Mouse (Mus musculus) left cerebral cortex, adult 9 months (tissue): ENCODE data around the gene Carhsp1.
A peak's percentile ranks its signal among the peaks of the same experiment; 100 is the strongest.

Experiments used
- DNase-seq, 2 experiments: peaks; one replicate each; pipeline ENCODE4 v3.0.0; 2022; ENCODE audit warnings: low spot score in 2 of 2

The Carhsp1 gene

DNA sequence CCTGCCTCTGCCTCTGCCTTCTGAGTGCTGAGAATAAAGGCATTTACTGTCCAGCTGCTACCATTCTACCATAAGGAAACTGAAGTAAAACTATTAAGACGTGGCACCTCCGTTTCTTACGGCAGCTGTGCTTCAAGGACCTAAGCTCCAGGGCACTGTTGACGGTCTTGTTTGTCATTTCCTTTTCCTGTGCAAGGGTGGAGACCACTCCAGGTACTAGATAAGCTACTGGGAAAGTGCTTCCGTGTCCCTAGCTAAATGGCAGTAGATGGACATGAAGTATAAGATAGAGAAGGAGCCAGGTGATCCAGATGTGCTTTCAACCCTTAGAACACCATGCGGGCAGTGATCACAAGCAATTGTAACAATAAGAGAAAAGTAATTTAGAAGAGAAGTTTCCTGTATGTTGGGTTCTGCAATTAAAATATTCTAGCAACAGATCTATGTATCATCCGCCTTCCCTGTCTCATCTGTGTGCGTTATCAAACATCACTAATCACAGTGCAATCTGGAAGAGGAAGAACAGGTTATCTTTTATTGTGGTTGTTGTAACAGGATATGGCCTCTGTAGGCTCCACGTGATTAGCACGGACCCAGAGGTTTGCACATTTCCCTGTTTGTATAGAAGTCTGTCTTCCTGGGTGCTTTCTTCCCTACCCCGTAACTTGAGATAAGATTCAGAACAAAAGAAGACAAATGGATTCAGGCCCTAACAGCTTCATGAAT, 32.3 kb downstream of the Carhsp1 start:
- no peak for DNase-seq

DNA sequence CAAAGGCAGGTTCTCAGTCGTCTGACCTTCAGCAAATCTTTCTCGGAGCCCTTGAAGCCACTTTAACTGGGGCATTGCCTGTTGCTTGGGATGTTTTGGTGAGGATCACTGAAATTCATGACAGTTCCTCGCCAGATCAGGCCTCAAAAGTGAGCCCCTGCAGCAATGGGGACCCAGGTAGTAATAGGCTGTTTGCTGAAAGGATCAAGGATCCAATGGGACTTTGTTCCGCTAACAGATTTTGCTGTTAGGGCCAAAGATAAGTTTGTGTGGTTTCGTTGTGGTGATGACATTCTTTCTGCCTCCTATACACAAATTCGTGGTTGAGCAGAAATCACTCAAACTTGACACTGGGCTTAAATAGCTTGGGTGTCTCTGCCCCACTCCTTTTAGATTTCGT, 33.8 kb downstream of the Carhsp1 start:
- no peak for DNase-seq

GRCm38 (mm10) chr16:8637217-8638051, 34.5 kb downstream of the Carhsp1 start, which contains the start of the genes Pmm2 and Tmem186:
Pmm2 (plus strand) TSS chr16:8637674.
Tmem186 (minus strand) TSS chr16:8637712.
- peak; percentile 79 to 85 for DNase-seq

DNA sequence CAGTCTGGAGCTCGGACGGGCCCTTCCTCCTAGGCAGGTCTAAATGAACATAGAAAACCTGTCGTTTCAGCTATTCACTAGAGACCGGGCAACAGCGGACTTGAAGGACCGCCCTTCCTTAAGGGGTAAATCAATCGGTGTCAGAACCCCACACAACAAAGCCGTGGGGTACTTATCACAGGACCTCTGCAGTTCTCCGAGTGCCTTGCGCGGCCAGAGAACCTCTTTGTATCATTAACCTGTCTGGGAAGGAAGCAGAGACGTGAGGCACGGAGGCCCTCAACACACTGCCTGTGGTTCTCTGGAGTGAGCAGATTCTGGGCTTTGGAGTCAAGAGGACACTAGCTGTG, 35.1 kb downstream of the Carhsp1 start:
- no peak for DNase-seq

DNA sequence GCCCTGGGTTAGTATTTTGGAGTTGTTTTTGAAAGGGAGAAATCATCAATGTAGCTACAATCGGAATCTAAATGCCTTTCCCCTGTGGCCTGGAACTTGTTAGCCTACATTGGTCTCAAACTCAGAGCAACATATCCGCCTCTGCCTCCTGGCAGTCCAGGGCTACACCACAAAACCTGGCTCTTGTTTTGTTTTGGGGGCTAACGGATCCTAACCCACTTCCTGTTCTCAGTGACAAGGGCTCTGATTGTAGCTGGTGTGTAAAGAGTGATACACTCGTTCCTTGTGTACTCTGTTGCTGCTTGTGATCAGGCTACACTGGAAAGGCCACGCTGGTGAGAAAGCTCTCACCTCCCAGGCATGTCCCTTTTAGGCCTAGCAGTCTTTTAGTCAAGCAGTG, 40.5 kb downstream of the Carhsp1 start:
- no peak for DNase-seq

DNA sequence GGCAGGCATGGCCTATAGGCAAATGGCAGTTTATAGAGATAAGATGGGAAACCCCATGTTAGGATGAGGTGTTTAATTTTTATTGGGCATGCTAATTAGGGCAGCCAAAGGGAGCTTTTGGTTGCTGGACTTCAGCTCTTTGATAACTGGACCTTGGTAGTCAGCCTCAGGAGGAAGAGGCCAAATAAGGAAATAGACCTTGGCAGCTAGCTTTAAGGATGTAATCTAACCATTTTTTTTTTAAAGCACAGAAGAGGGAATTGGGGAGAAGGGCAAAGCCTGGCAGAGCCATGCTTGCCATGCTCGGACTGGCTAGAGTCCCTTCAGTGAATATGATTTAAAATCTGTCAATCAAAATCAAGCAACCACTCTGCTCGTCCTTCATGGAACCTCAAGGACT, 41.5 kb downstream of the Carhsp1 start:
- no peak for DNase-seq

- DNase-seq: no peak
These were observed 51.4 kb downstream of the Carhsp1 start for GRCm38 (mm10) chr16:8620315-8621115.

DNA sequence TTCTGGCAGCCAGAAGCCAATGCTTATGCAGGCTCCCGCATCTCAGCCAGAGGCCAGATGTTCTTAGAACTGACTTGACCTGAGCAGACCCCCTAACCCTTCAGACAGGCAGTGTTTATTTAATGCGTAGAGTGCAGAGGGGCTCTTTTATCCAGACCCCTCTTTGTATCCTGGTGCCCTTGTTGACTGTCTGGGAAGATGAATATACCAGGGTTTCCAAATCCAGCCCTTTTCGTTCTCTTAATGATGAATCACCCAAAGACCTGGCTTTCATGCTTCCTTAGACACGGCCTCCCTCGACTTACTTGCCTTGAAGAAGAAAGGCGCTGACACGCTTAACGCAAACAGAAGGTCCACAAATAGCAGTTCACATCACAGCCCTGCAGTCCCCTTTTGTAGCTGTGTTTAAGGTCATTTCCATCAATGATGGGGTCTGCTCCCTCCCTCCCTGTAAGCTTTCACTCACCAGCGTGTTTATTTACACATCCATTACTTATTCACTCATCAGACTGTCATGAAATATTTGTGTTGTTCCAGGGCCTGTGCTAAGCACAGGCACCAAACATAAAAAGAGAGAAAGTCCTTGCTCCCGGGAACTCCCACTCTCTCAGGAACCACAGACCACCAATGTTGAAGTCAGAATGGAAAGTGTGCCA, 52.2 kb downstream of the Carhsp1 start:
- DNase-seq: no peak

DNA sequence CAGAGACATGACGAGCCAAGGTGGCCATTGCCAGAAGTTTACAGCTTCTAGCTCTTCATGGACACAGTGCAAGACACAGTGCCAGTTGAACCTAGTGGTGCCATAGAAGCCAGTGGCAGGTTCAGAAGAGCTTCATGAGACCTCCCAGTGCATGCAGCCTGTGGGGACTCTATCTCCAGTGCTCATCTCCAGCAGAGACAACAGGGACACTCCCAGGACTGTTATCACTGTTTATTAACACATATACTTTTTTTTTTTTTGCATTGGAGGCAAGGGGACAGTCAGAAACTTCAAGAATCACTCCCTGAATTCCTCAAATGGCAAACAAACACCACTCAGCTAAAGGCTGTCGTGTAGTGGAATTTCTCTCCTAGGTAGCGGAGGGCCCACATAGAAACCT, 58.5 kb downstream of the Carhsp1 start:
- DNase-seq: no peak

DNA sequence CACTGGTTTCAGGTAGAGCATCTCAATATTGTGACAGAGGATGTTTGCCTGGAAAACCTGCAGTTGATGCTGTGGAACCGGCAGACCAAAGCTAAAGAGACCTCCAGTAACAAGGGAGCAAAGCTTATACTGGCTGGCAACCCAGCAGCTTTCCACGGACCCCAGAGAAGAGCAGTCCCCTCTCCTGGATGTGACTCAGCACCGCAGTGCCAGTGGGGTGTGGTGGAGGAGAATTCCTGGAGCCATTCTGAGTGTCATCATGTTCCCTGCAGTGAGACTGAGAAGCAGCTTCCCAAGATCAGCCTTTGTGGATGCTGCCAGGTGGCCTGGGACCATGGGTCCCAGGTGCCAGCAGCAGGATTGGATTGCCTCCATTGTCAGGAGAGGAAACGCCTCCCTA, 58.9 kb downstream of the Carhsp1 start:
- no peak for DNase-seq

DNA sequence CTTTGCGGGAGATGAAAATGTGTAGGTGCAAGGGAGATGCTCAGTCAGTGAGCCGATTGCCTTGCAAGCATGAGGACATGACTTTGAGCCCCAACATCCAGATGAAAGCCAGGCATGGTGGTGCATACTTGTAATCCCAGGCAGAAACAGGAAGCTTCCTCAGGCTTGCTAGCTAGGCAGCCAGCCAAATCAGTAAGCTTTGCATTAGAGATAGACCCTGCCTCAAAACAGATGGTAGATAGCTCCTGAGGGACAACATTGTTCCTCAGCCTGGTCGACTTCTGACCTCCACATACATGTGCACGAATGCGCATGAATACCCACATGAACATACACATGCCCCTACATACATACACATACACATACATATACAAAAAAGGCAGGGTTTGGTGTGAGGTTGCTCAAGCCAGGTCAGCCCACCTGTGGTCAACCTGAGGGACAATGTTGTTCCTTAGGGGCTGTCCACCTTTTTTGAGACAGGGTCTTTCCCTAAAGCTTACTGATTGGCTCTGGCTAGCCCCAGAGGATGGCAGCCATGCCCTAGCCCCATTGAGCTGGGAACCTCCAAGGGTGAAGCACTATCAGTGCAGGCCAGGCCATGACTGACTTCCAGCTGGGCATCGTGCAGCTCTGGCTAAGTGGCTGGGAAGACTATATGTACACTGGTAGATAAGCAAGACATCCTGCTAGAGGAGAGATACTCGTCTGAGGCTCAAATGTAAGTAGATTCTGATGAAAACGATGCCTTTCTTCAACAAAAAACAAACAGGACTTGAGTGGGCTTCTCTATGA, 59.5 kb downstream of the Carhsp1 start:
- no peak for DNase-seq

- no peak for DNase-seq
These were observed 61.6 kb downstream of the Carhsp1 start for GRCm38 (mm10) chr16:8610397-8610796.
